11 mouse cellular contexts compared by ENCODE assay signal in genomic region chr2:60838856-60839255, GRCm38 (mm10).
A peak's percentile ranks its signal among the peaks of the same experiment; 100 is the strongest.
DNase-seq lines count a peak whose midpoint lies in the region; ATAC-seq and TF ChIP-seq lines count a peak whose summit lies in the region.
"Had no signal": no experiment of that assay in that cellular context is flagged by ENCODE, and none has a peak within 500 bp of the region (broad histone marks: within the 10 kb centered on the region; RNA-seq: fewer than 3 reads in every experiment).

No protein-coding gene starts in this region.

- DNase-seq in liver, adult 2 months (ENCODE audit: extremely low read depth, low read depth, low spot score), result peak; percentile 69
- peak; percentile 75 for DNase-seq in kidney, adult 9 months
- DNase-seq in lung, postnatal 10 days, result peak; percentile 67
- DNase-seq in forebrain, embryonic 10.5 days (ENCODE audit: extremely low spot score, low spot score), result no peak
- DNase-seq in cerebellum, adult 18-20 months, result no peak
- DNase-seq: cerebellum, adult 11 months; thymus, postnatal 14 days had no signal

- TF ChIP-seq CTCF in liver, adult 2 months (IDR thresholded peaks at IDR 0.05; ENCODE audit: low read depth, low read length), result no peak

- no peak overlapping the region for H3K4me2 ChIP-seq in liver, embryonic 12.5 days
- no peak overlapping the region for H3K4me2 ChIP-seq in heart, embryonic 14.5 days (ENCODE audit: low read length)
- H3K4me2 ChIP-seq: embryonic facial prominence, embryonic 12.5 days had no signal

- WGBS in liver, adult 2 months, result 43% methylated on average over 5 of the region's 5 CpGs
- 60% methylated on average over 5 of the region's 5 CpGs for WGBS in liver, embryonic 12.5 days (ENCODE audit: insufficient replicate concordance)
- 63% methylated on average over 5 of the region's 5 CpGs for WGBS in heart, embryonic 14.5 days
- WGBS in forebrain, embryonic 10.5 days, result 79% methylated on average over 5 of the region's 5 CpGs

- peak overlapping the region; percentile 25 for H3K27ac ChIP-seq in liver, adult 2 months (replicated peaks; ENCODE audit: insufficient read depth, low read depth, low read length)
- no peak overlapping the region for H3K27ac ChIP-seq in liver, embryonic 12.5 days
- H3K27ac ChIP-seq in heart, embryonic 14.5 days (replicated peaks in 1 of 2; ENCODE audit: control insufficient read depth in 1 of 2, insufficient read depth in 1 of 2, low read depth in 2 of 2, low read length in 2 of 2), result peak overlapping the region; percentile 46 to 57; a peak in 3 of 4 replicates
- no peak overlapping the region for H3K27ac ChIP-seq in forebrain, embryonic 10.5 days
- H3K27ac ChIP-seq: embryonic facial prominence, embryonic 12.5 days; macrophage had no signal

- no peak for TF ChIP-seq POLR2A in liver, adult 2 months (IDR thresholded peaks at IDR 0.05; ENCODE audit: extremely low read depth, insufficient read depth, low read length)

- H3K36me3 ChIP-seq in liver, adult 2 months (ENCODE audit: control insufficient read depth, insufficient read depth, low read length), result peaks cover 5% of the 10 kb centered on the region; the same call in 1 of the 2 replicates
- H3K36me3 ChIP-seq in liver, embryonic 12.5 days, result peaks cover 22% of the 10 kb centered on the region
- peaks cover 21% of the 10 kb centered on the region for H3K36me3 ChIP-seq in heart, embryonic 14.5 days (ENCODE audit: control insufficient read depth, insufficient read depth, low read length)
- no peaks in the 10 kb centered on the region for H3K36me3 ChIP-seq in forebrain, embryonic 10.5 days (replicated peaks)

- no peaks in the 10 kb centered on the region for H3K27me3 ChIP-seq in liver, adult 2 months (ENCODE audit: control insufficient read depth, insufficient read depth, low read length)
- H3K27me3 ChIP-seq in liver, embryonic 12.5 days (replicated peaks), result no peaks in the 10 kb centered on the region
- no peaks in the 10 kb centered on the region for H3K27me3 ChIP-seq in heart, embryonic 14.5 days (ENCODE audit: control insufficient read depth, insufficient read depth, low read length)
- peaks cover 14% of the 10 kb centered on the region; the same call in 1 of the 2 replicates for H3K27me3 ChIP-seq in forebrain, embryonic 10.5 days (ENCODE audit: poor library complexity, severe bottlenecking)
- H3K27me3 ChIP-seq: embryonic facial prominence, embryonic 12.5 days had no signal

- H3K4me1 ChIP-seq in liver, adult 2 months (ENCODE audit: control insufficient read depth, insufficient read depth, low read length), result peaks cover 16% of the 10 kb centered on the region
- peaks cover 54% of the 10 kb centered on the region for H3K4me1 ChIP-seq in liver, embryonic 12.5 days
- peaks cover 19 to 53% of the 10 kb centered on the region in 2 experiments for H3K4me1 ChIP-seq in heart, embryonic 14.5 days (ENCODE audit: control insufficient read depth in 2 of 2, insufficient read depth in 2 of 2, low read length in 2 of 2)
- H3K4me1 ChIP-seq in forebrain, embryonic 10.5 days, result peaks cover 20% of the 10 kb centered on the region

- ATAC-seq in liver, embryonic 12.5 days, result no peak
- no peak for ATAC-seq in heart, embryonic 14.5 days (ENCODE audit: insufficient number of reproducible peaks, insufficient read depth, low FRiP score, low read depth)

- no peak overlapping the region for H3K9ac ChIP-seq in liver, adult 2 months (ENCODE audit: low read depth, low read length)
- H3K9ac ChIP-seq in liver, embryonic 12.5 days, result no peak overlapping the region
- H3K9ac ChIP-seq in heart, embryonic 14.5 days (ENCODE audit: low read length), result no peak overlapping the region
- H3K9ac ChIP-seq: embryonic facial prominence, embryonic 12.5 days had no signal

- no peak overlapping the region for H3K4me3 ChIP-seq in liver, adult 2 months (ENCODE audit: insufficient read depth, low read depth, low read length)
- H3K4me3 ChIP-seq in liver, embryonic 12.5 days, result no peak overlapping the region
- no peak overlapping the region for H3K4me3 ChIP-seq in heart, embryonic 14.5 days (ENCODE audit: control insufficient read depth in 1 of 2, insufficient read depth in 1 of 2, low read depth in 1 of 2, low read length in 2 of 2)
- H3K4me3 ChIP-seq in forebrain, embryonic 10.5 days, result no peak overlapping the region
- H3K4me3 ChIP-seq: embryonic facial prominence, embryonic 12.5 days had no signal

- no peaks in the 10 kb centered on the region for H3K9me3 ChIP-seq in liver, embryonic 12.5 days (replicated peaks)
- no peaks in the 10 kb centered on the region for H3K9me3 ChIP-seq in heart, embryonic 14.5 days (ENCODE audit: control insufficient read depth, low read length)
- H3K9me3 ChIP-seq in forebrain, embryonic 10.5 days, result no peaks in the 10 kb centered on the region
- H3K9me3 ChIP-seq: embryonic facial prominence, embryonic 12.5 days had no signal

- peaks cover 7% of the 10 kb centered on the region; the same call in 1 of the 2 replicates for H3K79me2 ChIP-seq in liver, adult 2 months (ENCODE audit: control insufficient read depth, insufficient read depth, low read length)

Comparison
In these comparisons a context has a peak if more than half of its experiments do, and no peak if none do; other contexts are left out.
1. H3K27ac ChIP-seq: peak in liver, adult 2 months (single experiment) and heart, embryonic 14.5 days (2 of 2); none in liver, embryonic 12.5 days (single experiment) and forebrain, embryonic 10.5 days (single experiment).
2. DNase-seq: peak in liver, adult 2 months (single experiment), kidney, adult 9 months (single experiment) and lung, postnatal 10 days (single experiment); none in forebrain, embryonic 10.5 days (single experiment) and cerebellum, adult 18-20 months (0 of 2).